Mouse (Mus musculus): ENCODE results near the gene Cdk18.

Cdk18 gene

DNA sequence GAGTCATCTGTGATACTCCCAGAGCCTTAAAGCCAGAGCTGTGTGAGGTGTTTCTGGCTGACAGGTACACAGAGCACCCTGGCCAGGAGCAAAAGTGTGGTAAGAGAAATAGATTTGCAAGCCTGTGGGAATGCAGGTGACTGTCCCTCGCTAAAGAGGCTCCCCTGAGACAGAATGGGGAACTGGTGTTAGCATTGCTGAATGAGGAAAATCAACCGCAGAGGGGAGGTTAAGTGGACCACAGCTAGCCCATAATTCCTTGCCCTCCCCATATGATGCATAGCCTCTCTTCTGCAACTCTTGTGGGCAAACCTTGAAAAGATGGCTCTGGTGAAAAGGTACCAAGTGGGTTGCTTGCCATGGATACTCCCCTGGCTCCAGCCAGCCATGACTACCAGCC lies 9.9 kb upstream of the Cdk18 start:
- no peak for DNase-seq

- DNase-seq, result no peak
Measured at GRCm38 (mm10) chr1:132145973-132146685, 6.6 kb upstream of the Cdk18 start.

DNA sequence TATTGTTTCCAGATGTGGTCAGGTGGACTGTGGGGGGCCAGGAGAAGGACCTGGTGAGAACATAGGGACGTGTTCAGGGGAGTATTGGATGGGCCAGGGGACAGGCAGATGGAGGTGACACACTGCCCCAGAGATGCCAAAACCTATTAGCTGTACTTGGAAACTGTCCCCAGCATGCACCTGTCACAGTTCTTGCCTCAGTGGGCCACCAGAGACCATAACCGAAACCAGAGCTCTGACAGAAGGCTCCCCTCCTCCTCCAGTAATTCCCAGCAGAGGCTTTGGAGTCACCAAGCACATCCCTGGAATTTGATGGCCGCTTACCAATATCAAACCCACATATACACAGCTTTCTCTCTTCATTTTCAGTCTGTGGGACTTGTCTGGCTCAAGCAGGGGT lies 5.4 kb upstream of the Cdk18 start:
- no peak for DNase-seq

DNA sequence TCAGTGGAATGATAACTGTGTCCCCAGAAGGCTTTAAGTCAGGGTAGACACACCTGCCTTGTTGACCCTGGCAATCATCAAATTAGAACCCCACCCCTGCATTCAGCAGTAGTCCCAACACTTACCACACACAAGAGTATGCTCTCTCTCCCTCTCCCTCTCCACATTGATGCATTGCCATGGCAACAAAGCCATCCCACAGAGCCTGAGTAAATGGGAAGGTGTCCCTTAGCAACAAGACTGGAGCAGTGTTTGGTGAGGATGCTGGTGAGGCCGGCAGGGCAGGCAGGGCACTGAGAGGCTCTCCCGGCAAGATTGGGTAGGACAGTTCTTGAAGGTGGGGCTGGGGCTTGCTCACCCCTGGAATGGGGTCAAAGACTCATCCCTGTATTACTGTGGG lies 4.7 kb upstream of the Cdk18 start:
- no peak for DNase-seq

DNA sequence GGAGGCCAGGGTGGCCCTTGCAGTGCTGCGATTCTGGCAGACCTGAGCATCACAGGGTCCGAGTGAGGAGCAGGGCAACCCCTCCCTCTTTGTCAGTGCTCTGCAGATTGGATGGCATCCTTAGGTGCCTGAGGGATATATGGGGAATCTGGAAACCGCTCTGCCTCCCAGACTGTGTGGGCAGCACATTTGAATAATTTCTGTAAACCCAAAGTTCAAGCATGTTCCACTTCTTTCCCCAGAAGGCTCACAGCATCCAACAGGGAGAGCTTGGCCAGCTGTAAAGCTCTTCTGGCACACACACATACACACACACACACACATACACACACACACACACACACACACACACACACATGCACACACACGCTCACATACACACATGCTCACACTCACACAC lies 4.2 kb upstream of the Cdk18 start:
- DNase-seq, result no peak

GRCm38 (mm10) chr1:132143079-132143478 lies 3.6 kb upstream of the Cdk18 start:
- DNase-seq, result no peak

GRCm38 (mm10) chr1:132141753-132142152 lies 2.3 kb upstream of the Cdk18 start:
- DNase-seq, result no peak

- DNase-seq, result no peak
Measured at GRCm38 (mm10) chr1:132141166-132141565, 1.7 kb upstream of the Cdk18 start.

DNA sequence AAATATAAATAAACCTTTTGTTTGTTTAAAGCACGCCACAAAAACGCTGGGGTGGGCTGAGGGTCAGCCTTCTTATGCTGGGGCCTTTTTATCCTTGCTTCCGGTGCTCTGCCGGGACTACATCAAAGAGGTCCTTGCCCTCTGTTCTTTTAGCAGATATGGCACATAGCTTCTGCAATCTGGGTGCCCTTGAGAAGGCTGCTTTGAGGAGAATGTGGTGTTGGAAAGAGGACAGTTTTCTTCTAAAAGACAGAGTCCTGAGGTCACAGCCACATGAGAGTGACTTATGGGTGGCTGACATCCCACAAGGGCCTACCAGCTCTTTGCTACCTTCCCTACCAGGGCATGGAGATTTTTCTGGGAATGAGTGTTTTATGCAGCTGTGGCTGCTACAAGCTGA lies 1.1 kb upstream of the Cdk18 start:
- DNase-seq, result no peak

DNA sequence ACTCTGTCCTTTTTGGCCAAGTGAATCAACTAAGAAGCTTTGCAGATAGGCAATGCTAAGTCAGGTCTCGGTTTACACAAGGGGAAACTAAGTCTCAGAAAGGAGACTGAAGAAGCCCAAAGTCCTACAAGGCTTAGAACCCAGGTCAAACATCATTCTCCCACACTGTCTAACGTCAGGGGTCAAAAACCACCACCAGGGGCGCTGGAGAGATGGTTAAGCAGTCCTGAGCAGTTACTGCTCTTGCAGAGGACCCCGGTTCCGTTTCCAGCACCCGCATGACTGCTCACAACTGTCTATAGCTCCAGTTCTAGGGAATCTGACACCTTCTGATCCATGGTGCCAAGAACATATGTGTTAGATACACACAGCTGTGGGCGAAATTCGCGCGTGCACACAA lies 687 bp upstream of the Cdk18 start:
- DNase-seq, result peak; percentile 21 to 60

DNA sequence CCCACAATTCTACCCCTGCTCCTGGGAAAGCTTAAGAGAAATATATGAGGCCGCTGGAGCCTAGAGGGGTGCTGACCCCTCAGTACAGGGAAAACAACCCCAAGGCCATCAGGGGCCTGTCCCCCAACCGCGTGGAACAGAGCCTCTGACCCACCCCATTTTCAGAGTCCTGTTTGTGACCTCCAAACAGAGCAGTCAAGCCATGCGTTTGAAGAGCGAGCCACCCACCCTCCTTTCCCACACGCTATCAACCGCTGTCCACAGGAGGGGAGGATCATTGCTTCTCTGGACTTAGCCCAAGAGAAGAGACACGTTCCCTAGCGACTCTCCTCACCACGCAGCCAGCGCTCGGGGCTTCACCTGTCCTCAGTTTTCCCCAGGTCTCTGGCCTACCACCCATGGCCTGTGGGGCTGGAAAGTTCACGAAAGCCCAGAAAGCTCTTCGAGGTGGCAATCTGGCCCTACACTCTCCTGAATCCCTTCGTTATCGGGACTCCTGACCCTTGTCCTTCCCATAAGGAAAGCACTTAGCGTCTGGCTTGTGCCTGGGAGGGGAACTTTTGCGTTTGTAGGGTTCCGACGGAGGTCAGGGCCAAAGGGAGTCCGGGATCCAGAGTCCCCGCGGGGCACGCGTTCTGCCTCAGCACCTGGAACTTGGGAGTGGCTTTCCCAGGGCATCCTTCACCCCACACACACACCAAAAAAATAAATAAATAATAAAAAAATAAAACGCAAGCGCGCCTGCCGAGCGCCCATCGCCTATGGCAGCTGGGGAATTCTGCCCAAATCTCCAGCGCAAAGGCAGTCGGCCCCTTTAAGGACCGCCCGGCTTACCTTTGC lies 688 bp downstream of the Cdk18 start:
- DNase-seq, result no peak

- DNase-seq, result no peak
Measured at GRCm38 (mm10) chr1:132137935-132138575, 1.4 kb downstream of the Cdk18 start.

- DNase-seq, result no peak
Measured at GRCm38 (mm10) chr1:132136847-132137246, 2.6 kb downstream of the Cdk18 start.

DNA sequence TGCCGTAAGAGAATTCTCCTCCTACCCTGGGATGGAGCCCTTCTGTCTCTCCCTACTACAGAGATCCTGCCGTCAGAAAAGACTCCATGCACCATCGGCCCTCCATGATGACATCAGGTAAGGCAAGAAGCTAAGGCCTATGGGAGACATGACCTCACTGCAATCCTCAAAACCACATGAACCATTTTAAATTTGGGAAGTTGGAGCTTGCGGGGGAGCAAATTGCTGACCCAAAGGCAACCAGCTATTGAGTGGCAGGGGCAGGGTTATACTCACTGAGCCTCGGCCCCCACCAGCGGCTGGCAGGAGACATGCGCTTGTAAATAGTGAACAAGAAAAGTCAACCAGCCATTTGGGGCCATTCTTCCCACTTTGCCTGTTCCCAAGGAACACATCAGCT lies 3.9 kb downstream of the Cdk18 start:
- DNase-seq, result no peak

DNA sequence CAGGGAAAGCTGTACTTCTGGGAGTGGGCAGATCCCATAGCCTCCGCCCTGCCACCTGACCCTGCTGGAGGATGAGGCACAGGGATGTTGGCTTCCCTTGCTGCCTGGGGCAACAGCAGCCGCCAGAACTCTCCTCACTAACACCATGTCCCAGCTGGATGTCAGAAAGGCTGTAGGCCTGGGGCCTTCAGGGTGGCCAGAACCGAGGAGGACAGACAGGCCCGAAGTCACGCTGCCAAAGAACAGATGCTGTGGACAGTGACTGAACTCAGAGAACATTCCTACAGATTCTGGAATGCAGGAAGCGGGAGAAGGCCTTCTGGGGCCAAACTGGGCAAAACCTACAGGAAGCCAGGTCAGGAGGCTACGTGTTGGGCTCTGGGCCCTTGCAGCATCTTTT lies 11.2 kb downstream of the Cdk18 start:
- DNase-seq, result no peak

GRCm38 (mm10) chr1:132125803-132126405 lies 13.6 kb downstream of the Cdk18 start:
- no peak for DNase-seq

GRCm38 (mm10) chr1:132125249-132125648 lies 14.2 kb downstream of the Cdk18 start:
- no peak for DNase-seq

DNA sequence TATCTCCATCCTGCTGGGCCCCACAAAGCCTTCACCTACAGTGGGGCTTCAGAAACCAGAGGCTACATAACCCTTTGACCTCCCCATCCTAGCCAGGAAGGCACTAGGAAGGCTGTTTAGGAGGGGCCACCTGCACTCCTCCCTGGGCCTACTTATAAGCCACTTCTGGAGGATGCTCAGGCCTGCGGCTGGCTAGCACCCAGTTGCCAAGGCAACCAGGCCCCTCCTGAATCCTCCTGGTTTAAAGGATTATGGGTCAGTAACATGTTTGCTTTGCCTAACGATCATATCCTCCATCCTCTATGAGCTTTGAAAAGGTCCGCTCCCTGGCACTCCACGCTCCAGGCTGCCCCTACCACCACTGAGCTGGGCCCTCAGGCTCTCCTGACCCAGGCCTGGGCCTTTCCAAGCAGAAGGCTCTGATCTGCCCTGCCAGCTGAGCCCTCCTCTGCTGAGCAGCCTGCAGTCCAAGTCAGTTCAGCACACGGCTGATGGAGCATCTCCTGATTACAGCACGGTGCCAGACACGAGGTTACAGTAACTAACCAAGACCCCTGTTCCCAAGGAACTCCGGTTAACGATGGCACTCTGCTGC lies 16.0 kb downstream of the Cdk18 start:
- no peak for DNase-seq

GRCm38 (mm10) chr1:132121895-132122294 lies 17.6 kb downstream of the Cdk18 start:
- DNase-seq, result no peak

GRCm38 (mm10) chr1:132121236-132121635 lies 18.2 kb downstream of the Cdk18 start:
- peak; percentile 49 to 80 for DNase-seq

- DNase-seq, result peak; percentile 51 to 74
Measured at GRCm38 (mm10) chr1:132116606-132117005, 22.9 kb downstream of the Cdk18 start.

- DNase-seq, result no peak
Measured at GRCm38 (mm10) chr1:132113098-132113497, 26.4 kb downstream of the Cdk18 start.

GRCm38 (mm10) chr1:132112426-132112825 lies 27.1 kb downstream of the Cdk18 start:
- DNase-seq, result no peak
